Mouse (Mus musculus): ENCODE results near the gene Cox5a. TPM values are rescaled to one million over a fixed set of nuclear protein-coding genes. Genes with fewer than 3 reads are reported as not detected.

The Cox5a gene
- polyA plus RNA-seq, 1 experiment from 2014 or later = 832 TPM

GRCm38 (mm10) chr9:57536362-57536761, 15.3 kb downstream of the Cox5a start:
- ATAC-seq (ENCODE audit: low FRiP score, low TSS enrichment) (no peak), DNase-seq (no peak)
- Histone ChIP-seq H3K27me3 (ENCODE audit: control insufficient read depth, insufficient read depth, low read length) (no peaks in the 10 kb centered on the region), H3K27ac (replicated peaks; ENCODE audit: low read depth, low read length) (no peak overlapping the region), H3K9ac (replicated peaks; ENCODE audit: low read length) (no peak overlapping the region; the same call in 1 of the 2 replicates), H3K4me1 (ENCODE audit: control insufficient read depth, insufficient read depth, low read length) (peaks cover 11% of the 10 kb centered on the region), H3K4me2 (ENCODE audit: low read length) (peak overlapping the region; percentile 80), H3K36me3 (ENCODE audit: control insufficient read depth, insufficient read depth, low read length) (peaks cover 62% of the 10 kb centered on the region), H3K9me3 (ENCODE audit: control insufficient read depth, low read length) (no peaks in the 10 kb centered on the region), H3K4me3 (replicated peaks; ENCODE audit: low read depth, low read length) (peak overlapping the region; percentile 79)
- 86% methylated on average over 5 of the region's 5 CpGs for WGBS

- DNase-seq (peak; percentile 95), ATAC-seq (ENCODE audit: low FRiP score, low TSS enrichment) (peak; percentile 90)
- peak within 1 kb of the TSS; percentile 89 for H3K27ac ChIP-seq (replicated peaks; ENCODE audit: low read depth, low read length)
- H3K9me3 ChIP-seq (ENCODE audit: control insufficient read depth, low read length) = no peaks in the 10 kb centered on the region
- peak within 1 kb of the TSS; percentile 80 for H3K4me2 ChIP-seq (ENCODE audit: low read length)
- H3K4me1 ChIP-seq (ENCODE audit: control insufficient read depth, insufficient read depth, low read length) = peaks cover 11% of the 10 kb centered on the region
- H3K4me3 ChIP-seq (replicated peaks; ENCODE audit: low read depth, low read length) = peak within 1 kb of the TSS; percentile 79
- H3K36me3 ChIP-seq (ENCODE audit: control insufficient read depth, insufficient read depth, low read length) = peaks cover 62% of the 10 kb centered on the region
- H3K9ac ChIP-seq (replicated peaks; ENCODE audit: low read length) = peak within 1 kb of the TSS; percentile 91
- 1% methylated on average over 45 of the region's 45 CpGs for WGBS
- no peaks in the 10 kb centered on the region for H3K27me3 ChIP-seq (ENCODE audit: control insufficient read depth, insufficient read depth, low read length)
These were observed 16.1 kb downstream of the Cox5a start, which contains the start of gene Fam219b for GRCm38 (mm10) chr9:57537044-57537727. TSS of gene Fam219b (plus strand) at chr9:57537528.

GRCm38 (mm10) chr9:57537728-57538181, 16.7 kb downstream of the Cox5a start:
- WGBS = under 1% methylated on average over 24 of the region's 24 CpGs
- Histone ChIP-seq H3K9me3 (ENCODE audit: control insufficient read depth, low read length) (no peaks in the 10 kb centered on the region), H3K27me3 (ENCODE audit: control insufficient read depth, insufficient read depth, low read length) (no peaks in the 10 kb centered on the region), H3K4me3 (replicated peaks; ENCODE audit: low read depth, low read length) (peak overlapping the region; percentile 79), H3K9ac (replicated peaks; ENCODE audit: low read length) (peak overlapping the region; percentile 91), H3K27ac (replicated peaks; ENCODE audit: low read depth, low read length) (peak overlapping the region; percentile 89), H3K36me3 (ENCODE audit: control insufficient read depth, insufficient read depth, low read length) (peaks cover 62% of the 10 kb centered on the region), H3K4me1 (ENCODE audit: control insufficient read depth, insufficient read depth, low read length) (peaks cover 11% of the 10 kb centered on the region), H3K4me2 (ENCODE audit: low read length) (peak overlapping the region; percentile 80)
- ATAC-seq (ENCODE audit: low FRiP score, low TSS enrichment) (no peak; the same call in 1 of the 2 replicates), DNase-seq (no peak)

- 92% methylated on average over 2 of the region's 2 CpGs for WGBS
- no peak overlapping the region for H3K27ac ChIP-seq (replicated peaks; ENCODE audit: low read depth, low read length)
- no peak overlapping the region for H3K4me3 ChIP-seq (replicated peaks; ENCODE audit: low read depth, low read length)
- H3K9ac ChIP-seq (replicated peaks; ENCODE audit: low read length) = no peak overlapping the region; the same call in 1 of the 2 replicates
- peaks cover 11% of the 10 kb centered on the region for H3K4me1 ChIP-seq (ENCODE audit: control insufficient read depth, insufficient read depth, low read length)
- no peaks in the 10 kb centered on the region for H3K27me3 ChIP-seq (ENCODE audit: control insufficient read depth, insufficient read depth, low read length)
- DNase-seq (no peak), ATAC-seq (ENCODE audit: low FRiP score, low TSS enrichment) (no peak)
- H3K36me3 ChIP-seq (ENCODE audit: control insufficient read depth, insufficient read depth, low read length) = peaks cover 62% of the 10 kb centered on the region
- H3K9me3 ChIP-seq (ENCODE audit: control insufficient read depth, low read length) = no peaks in the 10 kb centered on the region
- no peak overlapping the region for H3K4me2 ChIP-seq (ENCODE audit: low read length)
These were observed 18.5 kb downstream of the Cox5a start for GRCm38 (mm10) chr9:57539550-57539949.

GRCm38 (mm10) chr9:57541312-57541711, 20.2 kb downstream of the Cox5a start:
- WGBS = 8% methylated on average over 1 of the region's 1 CpGs
- Histone ChIP-seq H3K4me1 (ENCODE audit: control insufficient read depth, insufficient read depth, low read length) (peaks cover 11% of the 10 kb centered on the region), H3K4me2 (ENCODE audit: low read length) (no peak overlapping the region), H3K27ac (replicated peaks; ENCODE audit: low read depth, low read length) (no peak overlapping the region), H3K36me3 (ENCODE audit: control insufficient read depth, insufficient read depth, low read length) (peaks cover 71% of the 10 kb centered on the region), H3K27me3 (ENCODE audit: control insufficient read depth, insufficient read depth, low read length) (no peaks in the 10 kb centered on the region), H3K4me3 (replicated peaks; ENCODE audit: low read depth, low read length) (no peak overlapping the region), H3K9ac (replicated peaks; ENCODE audit: low read length) (no peak overlapping the region), H3K9me3 (ENCODE audit: control insufficient read depth, low read length) (no peaks in the 10 kb centered on the region)
- ATAC-seq (ENCODE audit: low FRiP score, low TSS enrichment) (no peak), DNase-seq (peak; percentile 87)

GRCm38 (mm10) chr9:57543951-57544350, 22.9 kb downstream of the Cox5a start:
- Histone ChIP-seq H3K36me3 (ENCODE audit: control insufficient read depth, insufficient read depth, low read length) (peaks cover 95% of the 10 kb centered on the region), H3K9ac (replicated peaks; ENCODE audit: low read length) (no peak overlapping the region), H3K4me3 (replicated peaks; ENCODE audit: low read depth, low read length) (no peak overlapping the region), H3K4me2 (ENCODE audit: low read length) (no peak overlapping the region), H3K27ac (replicated peaks; ENCODE audit: low read depth, low read length) (no peak overlapping the region), H3K4me1 (ENCODE audit: control insufficient read depth, insufficient read depth, low read length) (0 out of 2 replicates have a peak, but pooled peaks cover under 1% of the 10 kb centered on the region), H3K9me3 (ENCODE audit: control insufficient read depth, low read length) (no peaks in the 10 kb centered on the region), H3K27me3 (ENCODE audit: control insufficient read depth, insufficient read depth, low read length) (no peaks in the 10 kb centered on the region)
- DNase-seq = no peak
- 83% methylated on average over 3 of the region's 3 CpGs for WGBS
- no peak for ATAC-seq (ENCODE audit: low FRiP score, low TSS enrichment)

- Histone ChIP-seq H3K4me1 (ENCODE audit: control insufficient read depth, insufficient read depth, low read length) (peaks cover 6% of the 10 kb centered on the region; the same call in 1 of the 2 replicates), H3K9ac (replicated peaks; ENCODE audit: low read length) (no peak overlapping the region), H3K27ac (replicated peaks; ENCODE audit: low read depth, low read length) (no peak overlapping the region), H3K4me2 (ENCODE audit: low read length) (no peak overlapping the region), H3K36me3 (ENCODE audit: control insufficient read depth, insufficient read depth, low read length) (peaks cover 85% of the 10 kb centered on the region), H3K27me3 (ENCODE audit: control insufficient read depth, insufficient read depth, low read length) (no peaks in the 10 kb centered on the region), H3K4me3 (replicated peaks; ENCODE audit: low read depth, low read length) (no peak overlapping the region), H3K9me3 (ENCODE audit: control insufficient read depth, low read length) (no peaks in the 10 kb centered on the region)
- DNase-seq (no peak), ATAC-seq (ENCODE audit: low FRiP score, low TSS enrichment) (no peak)
- WGBS = 83% methylated on average over 5 of the region's 5 CpGs
These were observed 26.2 kb downstream of the Cox5a start for GRCm38 (mm10) chr9:57547287-57547686.

GRCm38 (mm10) chr9:57547869-57548268, 26.8 kb downstream of the Cox5a start:
- Histone ChIP-seq H3K4me2 (ENCODE audit: low read length) (no peak overlapping the region), H3K9ac (replicated peaks; ENCODE audit: low read length) (no peak overlapping the region), H3K27ac (replicated peaks; ENCODE audit: low read depth, low read length) (no peak overlapping the region), H3K27me3 (ENCODE audit: control insufficient read depth, insufficient read depth, low read length) (no peaks in the 10 kb centered on the region), H3K9me3 (ENCODE audit: control insufficient read depth, low read length) (no peaks in the 10 kb centered on the region), H3K4me1 (ENCODE audit: control insufficient read depth, insufficient read depth, low read length) (peaks cover 6% of the 10 kb centered on the region; the same call in 1 of the 2 replicates), H3K36me3 (ENCODE audit: control insufficient read depth, insufficient read depth, low read length) (peaks cover 79% of the 10 kb centered on the region), H3K4me3 (replicated peaks; ENCODE audit: low read depth, low read length) (no peak overlapping the region)
- ATAC-seq (ENCODE audit: low FRiP score, low TSS enrichment) = no peak
- DNase-seq = no peak
- WGBS = 94% methylated on average over 11 of the region's 11 CpGs

GRCm38 (mm10) chr9:57549186-57549585, 28.1 kb downstream of the Cox5a start:
- Histone ChIP-seq H3K4me2 (ENCODE audit: low read length) (no peak overlapping the region), H3K9ac (replicated peaks; ENCODE audit: low read length) (no peak overlapping the region), H3K9me3 (ENCODE audit: control insufficient read depth, low read length) (no peaks in the 10 kb centered on the region), H3K27ac (replicated peaks; ENCODE audit: low read depth, low read length) (no peak overlapping the region), H3K4me1 (ENCODE audit: control insufficient read depth, insufficient read depth, low read length) (peaks cover 6% of the 10 kb centered on the region; the same call in 1 of the 2 replicates), H3K4me3 (replicated peaks; ENCODE audit: low read depth, low read length) (no peak overlapping the region), H3K27me3 (ENCODE audit: control insufficient read depth, insufficient read depth, low read length) (no peaks in the 10 kb centered on the region), H3K36me3 (ENCODE audit: control insufficient read depth, insufficient read depth, low read length) (peaks cover 66% of the 10 kb centered on the region)
- WGBS = 97% methylated on average over 4 of the region's 4 CpGs
- ATAC-seq (ENCODE audit: low FRiP score, low TSS enrichment) (no peak), DNase-seq (no peak)

Measured in midbrain, embryonic 14.5 days (tissue).